In genomic region chr14:122427654-122428053, GRCm38 (mm10) we compare ENCODE assay signal across 23 mouse cellular contexts. TPM values are rescaled to one million over a fixed set of nuclear protein-coding genes. Genes with fewer than 3 reads are reported as not detected.
"Had no signal": no experiment of that assay in that cellular context is flagged by ENCODE, and none has a peak within 500 bp of the region (broad histone marks: within the 10 kb centered on the region; RNA-seq: fewer than 3 reads in every experiment).

No protein-coding gene starts in this region.

- H3K4me2 ChIP-seq: intestine, embryonic 15.5 days; limb, embryonic 13.5 days; liver, embryonic 12.5 days; liver, embryonic 15.5 days; lung, embryonic 15.5 days had no signal

- H3K4me1 ChIP-seq: intestine, embryonic 15.5 days; liver, embryonic 12.5 days; liver, embryonic 15.5 days; megakaryocyte, embryonic 14.5 days had no signal

- H3K27ac ChIP-seq: intestine, embryonic 15.5 days; kidney, embryonic 15.5 days; limb, embryonic 13.5 days; liver, embryonic 12.5 days; liver, embryonic 15.5 days; lung, embryonic 15.5 days had no signal

- ATAC-seq: intestine, embryonic 15.5 days; liver, embryonic 12.5 days had no signal

- H3K36me3 ChIP-seq: intestine, embryonic 15.5 days; kidney, embryonic 15.5 days; limb, embryonic 10.5 days; limb, embryonic 13.5 days; liver, embryonic 12.5 days; liver, embryonic 15.5 days; lung, embryonic 15.5 days; midbrain, embryonic 10.5 days had no signal

- DNase-seq: kidney, adult 11 months; kidney, adult 8-10 months; kidney, postnatal 10 days; kidney, postnatal 36 days; liver; lung, adult 18-20 months; lung, postnatal 10 days; lung, postnatal 36 days; thymus, adult 18-20 months; thymus, postnatal 36 days had no signal

- H3K9me3 ChIP-seq: intestine, embryonic 15.5 days; kidney, embryonic 15.5 days; limb, embryonic 10.5 days; limb, embryonic 13.5 days; liver, embryonic 12.5 days; liver, embryonic 15.5 days; lung, embryonic 15.5 days; megakaryocyte, embryonic 14.5 days; midbrain, embryonic 10.5 days had no signal

- H3K4me3 ChIP-seq: intestine, embryonic 15.5 days; kidney, embryonic 15.5 days; limb, embryonic 10.5 days; limb, embryonic 13.5 days; liver, embryonic 12.5 days; liver, embryonic 15.5 days; lung, embryonic 15.5 days; megakaryocyte, embryonic 14.5 days; midbrain, embryonic 10.5 days had no signal

- H3K9ac ChIP-seq: intestine, embryonic 15.5 days; kidney, embryonic 15.5 days; limb, embryonic 13.5 days; liver, embryonic 12.5 days; liver, embryonic 15.5 days; lung, embryonic 15.5 days had no signal

- H3K27me3 ChIP-seq: intestine, embryonic 15.5 days; liver, embryonic 15.5 days had no signal

RNA-seq across cellular contexts. Expression of gene Gm5089, which starts 23.3 kb away (rescaled TPM):
- polyA plus RNA-seq: intestine, embryonic 15.5 days; liver, embryonic 12.5 days; liver, embryonic 15.5 days; lung, embryonic 15.5 days; small intestine, adult 2 months; spleen, adult 2 months; stomach, embryonic 16.5 days; testis, adult 2 months had no signal

RNA-seq across cellular contexts. Expression of gene Zic5, which starts 37.8 kb away (rescaled TPM):
- polyA plus RNA-seq: intestine, embryonic 15.5 days; liver, embryonic 12.5 days; liver, embryonic 15.5 days; lung, embryonic 15.5 days; small intestine, adult 2 months; spleen, adult 2 months; stomach, embryonic 16.5 days had no signal

RNA-seq across cellular contexts. Expression of gene Zic2, which starts 47.6 kb away (rescaled TPM):
- polyA plus RNA-seq: intestine, embryonic 15.5 days; kidney, embryonic 15.5 days; liver, embryonic 12.5 days; liver, embryonic 15.5 days; lung, embryonic 15.5 days; small intestine, adult 2 months; spleen, adult 2 months; stomach, embryonic 16.5 days had no signal
